Mouse (Mus musculus) MEL (cell line): ENCODE results near the gene Mrtfb. TPM values are rescaled to one million over a fixed set of nuclear protein-coding genes. Genes with fewer than 3 reads are reported as not detected.
A peak's percentile ranks its signal among the peaks of the same experiment; 100 is the strongest.

ENCODE experiments used
- DNase-seq: peaks from one replicate; pipeline ENCODE4 v3.0.0; 2011; ENCODE audit warnings: low read depth, low spot score
- H3K27ac ChIP-seq: 2 replicates; pipeline ENCODE4 v1.5.1; 2012; ENCODE audit warnings: low read depth, mild to moderate bottlenecking, control low read depth, low read length, moderate library complexity; ENCODE audit not compliant: control insufficient read depth
- H3K27me3 ChIP-seq, 2 experiments: fragments of 150-350 bp in 1 of 2; sonication (generic) in 1 of 2; 2 replicates each; pipeline ENCODE4 v1.6.1; 2012; ENCODE audit warnings: low read length in 2 of 2, mild to moderate bottlenecking in 2 of 2, improper control_type of control experiment in 1 of 2, moderate library complexity in 1 of 2; ENCODE audit not compliant: insufficient read depth in 2 of 2, control insufficient read depth in 1 of 2
- H3K36me3 ChIP-seq, 2 experiments: 2 replicates each; pipeline ENCODE4 v1.6.1; 2012 to 2014; ENCODE audit warnings: low read length in 2 of 2, improper control_type of control experiment in 1 of 2, inconsistent platforms in 1 of 2, mild to moderate bottlenecking in 1 of 2; ENCODE audit not compliant: insufficient read depth in 2 of 2, control insufficient read depth in 1 of 2
- H3K4me1 ChIP-seq, 2 experiments: fragments of 150-350 bp in 1 of 2; sonication (generic) in 1 of 2; 2 replicates each; pipeline ENCODE4 v1.6.1; 2012; ENCODE audit warnings: low read length in 2 of 2, improper control_type of control experiment in 1 of 2, mild to moderate bottlenecking in 1 of 2; ENCODE audit not compliant: insufficient read depth in 2 of 2, control insufficient read depth in 1 of 2
- H3K4me3 ChIP-seq, 2 experiments: fragments of 150-350 bp in 1 of 2; sonication (generic) in 1 of 2; 2 replicates each; pipeline ENCODE4 v1.5.1; 2012; ENCODE audit warnings: low read depth in 2 of 2, low read length in 2 of 2, mild to moderate bottlenecking in 2 of 2, moderate library complexity in 2 of 2, control low read depth in 1 of 2, improper control_type of control experiment in 1 of 2; ENCODE audit not compliant: control insufficient read depth in 1 of 2, insufficient read depth in 1 of 2
- H3K79me2 ChIP-seq: 2 replicates; pipeline ENCODE4 v1.6.1; 2012; ENCODE audit warnings: mild to moderate bottlenecking, low read length, moderate library complexity; ENCODE audit not compliant: control insufficient read depth, poor library complexity, insufficient read depth
- H3K9ac ChIP-seq: 2 replicates; pipeline ENCODE4 v1.6.1; 2012; ENCODE audit warnings: low read depth, mild to moderate bottlenecking, control low read depth, low read length, moderate library complexity; ENCODE audit not compliant: control insufficient read depth, poor library complexity, severe bottlenecking
- H3K9me3 ChIP-seq: fragments of 150-350 bp; sonication (generic); replicated peaks from 2 replicates; pipeline ENCODE4 v1.6.1; 2012; ENCODE audit warnings: mild to moderate bottlenecking, low read length, improper control_type of control experiment, moderate library complexity; ENCODE audit not compliant: insufficient read depth
- BHLHE40 ChIP-seq: IDR thresholded peaks from 2 replicates; pipeline ENCODE4 v1.6.1; 2012; ENCODE audit warnings: low read depth, mild to moderate bottlenecking, inconsistent platforms, low read length, improper control_type of control experiment, borderline replicate concordance
- CHD2 ChIP-seq: IDR thresholded peaks from 2 replicates; pipeline ENCODE4 v1.6.1; 2011; ENCODE audit warnings: low read length, improper control_type of control experiment
- E2F4 ChIP-seq: IDR thresholded peaks from 2 replicates; pipeline ENCODE4 v1.6.1; 2011; ENCODE audit warnings: low read depth, low read length, improper control_type of control experiment, borderline replicate concordance
- ELF1 ChIP-seq: IDR thresholded peaks from 2 replicates; pipeline ENCODE4 v1.6.1; 2014; ENCODE audit warnings: low read depth, mild to moderate bottlenecking, inconsistent platforms, low read length, improper control_type of control experiment, moderate library complexity
- EP300 ChIP-seq, 2 experiments: IDR thresholded peaks; 2 replicates each; pipeline ENCODE4 v1.6.1; 2011; ENCODE audit warnings: improper control_type of control experiment in 2 of 2, low read length in 2 of 2, low read depth in 1 of 2, mild to moderate bottlenecking in 1 of 2
- ETS1 ChIP-seq: IDR thresholded peaks from 2 replicates; pipeline ENCODE4 v1.6.1; 2012; ENCODE audit warnings: low read depth, mild to moderate bottlenecking, inconsistent platforms, low read length, improper control_type of control experiment, moderate library complexity
- GATA1 ChIP-seq: IDR thresholded peaks from 2 replicates; pipeline ENCODE4 v1.6.1; 2011; ENCODE audit warnings: low read depth, low read length, improper control_type of control experiment
- HCFC1 ChIP-seq: IDR thresholded peaks from 2 replicates; pipeline ENCODE4 v1.6.1; 2012; ENCODE audit warnings: low read depth, mild to moderate bottlenecking, inconsistent platforms, low read length, improper control_type of control experiment, moderate library complexity
- MAZ ChIP-seq: IDR thresholded peaks from 2 replicates; pipeline ENCODE4 v1.6.1; 2012; ENCODE audit warnings: low read depth, mild to moderate bottlenecking, inconsistent platforms, low read length, improper control_type of control experiment
- MEF2A ChIP-seq: IDR thresholded peaks from 2 replicates; pipeline ENCODE4 v1.6.1; 2014; ENCODE audit warnings: low read depth, mild to moderate bottlenecking, inconsistent platforms, low read length, improper control_type of control experiment; ENCODE audit not compliant: poor library complexity, insufficient replicate concordance, severe bottlenecking; ENCODE audit errors: extremely low read depth
- MXI1 ChIP-seq: IDR thresholded peaks from 2 replicates; pipeline ENCODE4 v1.6.1; 2011; ENCODE audit warnings: mild to moderate bottlenecking, low read depth, low read length, improper control_type of control experiment
- MYC ChIP-seq: IDR thresholded peaks from 2 replicates; pipeline ENCODE4 v1.6.1; 2011; ENCODE audit warnings: low read depth, mild to moderate bottlenecking, low read length, improper control_type of control experiment, moderate library complexity
- RAD21 ChIP-seq: IDR thresholded peaks from 2 replicates; pipeline ENCODE4 v1.6.1; 2011; ENCODE audit warnings: mild to moderate bottlenecking, low read depth, low read length, improper control_type of control experiment
- RCOR1 ChIP-seq: IDR thresholded peaks from 2 replicates; pipeline ENCODE4 v1.6.1; 2012; ENCODE audit warnings: low read depth, mild to moderate bottlenecking, inconsistent platforms, low read length, improper control_type of control experiment
- SIN3A ChIP-seq: IDR thresholded peaks from 2 replicates; pipeline ENCODE4 v1.6.1; 2012; ENCODE audit warnings: low read length, improper control_type of control experiment, inconsistent platforms
- TBP ChIP-seq: IDR thresholded peaks from 2 replicates; pipeline ENCODE4 v1.8.0; 2011; ENCODE audit warnings: low read depth, low read length, improper control_type of control experiment
- TCF12 ChIP-seq: IDR thresholded peaks from 2 replicates; pipeline ENCODE4 v1.6.1; 2014; ENCODE audit warnings: low read depth, mild to moderate bottlenecking, inconsistent platforms, low read length, improper control_type of control experiment, moderate library complexity
- UBTF ChIP-seq: IDR thresholded peaks from 2 replicates; pipeline ENCODE4 v1.6.1; 2012; ENCODE audit warnings: low read depth, mild to moderate bottlenecking, inconsistent platforms, low read length, improper control_type of control experiment, moderate library complexity, borderline replicate concordance; ENCODE audit not compliant: insufficient read depth
- USF2 ChIP-seq, 2 experiments: IDR thresholded peaks; 2 replicates each; pipeline ENCODE4 v1.6.1; 2011 to 2012; ENCODE audit warnings: improper control_type of control experiment in 2 of 2, low read length in 2 of 2, borderline replicate concordance in 1 of 2, inconsistent platforms in 1 of 2, low read depth in 1 of 2, mild to moderate bottlenecking in 1 of 2; ENCODE audit not compliant: insufficient read depth in 1 of 2
- ZC3H11A ChIP-seq: IDR thresholded peaks from 2 replicates; pipeline ENCODE4 v1.6.1; 2012; ENCODE audit warnings: low read depth, mild to moderate bottlenecking, inconsistent platforms, low read length, improper control_type of control experiment
- ZKSCAN1 ChIP-seq: IDR thresholded peaks from 2 replicates; pipeline ENCODE4 v1.6.1; 2012; ENCODE audit warnings: low read depth, mild to moderate bottlenecking, inconsistent platforms, low read length, improper control_type of control experiment, moderate library complexity
- polyA plus RNA-seq, 2 experiments: library from polyadenylated mRNA; stranded (reverse) in 1 of 2; unstranded in 1 of 2; fragments of >175 nt in 1 of 2; fragments of >200 nt in 1 of 2; gene quantifications; 2 replicates each; pipeline versions ENCODE4 v1.2.1 to v1.2.4; 2012; ENCODE audit warnings: low replicate concordance in 2 of 2, low read depth in 1 of 2; ENCODE audit not compliant: insufficient read length in 2 of 2, insufficient read depth in 1 of 2, missing spikeins in 1 of 2
- total RNA-seq: library from RNA; depleted of rRNA; stranded (reverse); fragments of 300-350 nt; gene quantifications from 2 replicates; pipeline ENCODE4 v1.2.3, GENCODE M21; 2012

Gene Mrtfb
- total and polyA plus RNA-seq, 3 experiments, result 2.7 to 6.6 TPM; not detected in 1

DNA sequence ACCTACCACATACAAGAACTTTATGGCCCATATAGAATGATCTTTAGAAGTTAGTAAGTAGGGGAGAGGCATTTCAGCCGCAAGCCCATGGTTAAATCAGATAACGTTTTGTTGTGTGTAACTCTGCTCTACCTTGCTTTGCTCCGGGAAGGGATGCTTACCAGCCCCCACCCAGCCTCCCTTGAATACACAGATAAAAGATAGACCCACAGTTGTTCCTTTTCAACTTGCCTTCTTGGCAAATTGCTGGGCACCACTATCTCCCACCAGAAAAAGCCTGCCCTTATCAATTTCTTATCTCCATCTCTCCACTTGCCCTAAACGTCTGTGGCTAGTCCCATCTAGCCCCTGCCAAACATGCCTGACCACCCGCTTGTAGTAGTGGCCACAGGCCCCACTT lies 161.6 kb downstream of the Mrtfb start:
- no peak overlapping the region; the same call in 1 of the 2 replicates for H3K9ac ChIP-seq
- peaks cover 29 to 68% of the 10 kb centered on the region in 2 experiments for H3K4me1 ChIP-seq
- peak overlapping the region; percentile 86 for H3K27ac ChIP-seq
- no peaks in the 10 kb centered on the region for H3K79me2 ChIP-seq
- TF ChIP-seq ELF1 (0 out of 2 replicates have a peak, but pooled peaks have one; percentile 13), E2F4 (no peak), ZKSCAN1 (no peak), HCFC1 (no peak), MYC (0 out of 2 replicates have a peak, but pooled peaks have one; percentile 39), ZC3H11A (no peak), GATA1 (peak; percentile 88), USF2 (IDR thresholded peaks at IDR 0.05; ENCODE audit: borderline replicate concordance in 1 of 2, insufficient read depth in 1 of 2, low read depth in 1 of 2, low read length in 2 of 2) (no peak), MAZ (peak; percentile 64; the same call in 1 of the 2 replicates), ETS1 (peak; percentile 70), MXI1 (no peak), MEF2A (no peak), BHLHE40 (peak; percentile 47; the same call in 1 of the 2 replicates), EP300 (IDR thresholded peaks at IDR 0.05; ENCODE audit: low read depth in 1 of 2, low read length in 2 of 2) (peak; percentile 79 to 85; a peak in 3 of 4 replicates), SIN3A (peak; percentile 63), TBP (0 out of 2 replicates have a peak, but pooled peaks have one; percentile 39), RCOR1 (peak; percentile 79), RAD21 (no peak), CHD2 (peak; percentile 60), UBTF (no peak), TCF12 (peak; percentile 77)
- DNase-seq, result peak; percentile 71
- no peaks in the 10 kb centered on the region for H3K9me3 ChIP-seq
- no peaks in the 10 kb centered on the region for H3K27me3 ChIP-seq
- H3K36me3 ChIP-seq, result peaks cover 0 to 73% of the 10 kb centered on the region in 2 experiments; a peak in 2 of 4 replicates
- H3K4me3 ChIP-seq, result no peak overlapping the region
